Mouse (Mus musculus) embryonic facial prominence, embryonic 11.5 days (tissue): Measurements from ENCODE around the gene Adgrg1. TPM values are rescaled to one million over a fixed set of nuclear protein-coding genes. Genes with fewer than 3 reads are reported as not detected.
"Not testable (repeated sequence)": the region's sequence is repeated elsewhere in the genome, so short reads cannot be mapped to it uniquely, and the experiment has no call there.

Experiments used
- ATAC-seq: fragments of 200-750 bp; cut with Nextera tagmentation; replicated peaks from 2 replicates; pipeline ENCODE4 v1.8.0; 2017; ENCODE audit warnings: low read depth; ENCODE audit not compliant: insufficient number of reproducible peaks, low FRiP score, low TSS enrichment
- DNase-seq: peaks from one replicate; pipeline ENCODE4 v3.0.0-alpha.2; 2015; ENCODE audit warnings: low spot score
- H3K27ac ChIP-seq: fragments of 300-500 bp; sonication (generic); replicated peaks from 2 replicates; pipeline ENCODE4 v1.5.1; 2014; ENCODE audit warnings: mild to moderate bottlenecking, low read depth, low read length, control low read depth
- H3K27me3 ChIP-seq: fragments of 300-500 bp; sonication (generic); 2 replicates; pipeline ENCODE4 v1.6.1; 2014; ENCODE audit warnings: mild to moderate bottlenecking, low read length, moderate library complexity, mixed read lengths; ENCODE audit not compliant: control insufficient read depth, insufficient read depth
- H3K36me3 ChIP-seq: fragments of 300-500 bp; sonication (generic); replicated peaks from 2 replicates; pipeline ENCODE4 v1.6.1; 2014; ENCODE audit warnings: low read depth, mild to moderate bottlenecking, low read length, moderate library complexity, mixed read lengths; ENCODE audit not compliant: control insufficient read depth, insufficient read depth
- H3K4me1 ChIP-seq: fragments of 300-500 bp; sonication (generic); 2 replicates; pipeline ENCODE4 v1.6.1; 2014; ENCODE audit warnings: low read length, mixed read lengths; ENCODE audit not compliant: control insufficient read depth, insufficient read depth
- H3K4me2 ChIP-seq: fragments of 300-500 bp; sonication (generic); 2 replicates; pipeline ENCODE4 v1.6.1; 2014; ENCODE audit warnings: low read depth, mild to moderate bottlenecking, control low read depth, low read length, moderate library complexity
- H3K4me3 ChIP-seq: fragments of 300-500 bp; sonication (generic); 2 replicates; pipeline ENCODE4 v1.5.1; 2014; ENCODE audit warnings: low read depth, low read length, control low read depth
- H3K9ac ChIP-seq: fragments of 300-500 bp; sonication (generic); replicated peaks from 2 replicates; pipeline ENCODE4 v1.6.1; 2014; ENCODE audit warnings: mild to moderate bottlenecking, control low read depth, low read length
- H3K9me3 ChIP-seq: fragments of 300-500 bp; sonication (generic); replicated peaks from 2 replicates; pipeline ENCODE4 v1.6.1; 2016; ENCODE audit warnings: mild to moderate bottlenecking, low read length, inconsistent platforms, mixed read lengths; ENCODE audit not compliant: control insufficient read depth
- WGBS: fragments of 180-500 bp; shearing (Covaris S2); extraction: QIAGEN DNeasy Blood & Tissue Kit; methylation state at CpG from one replicate; pipeline ENCODE4 v1.1.7; 2014; 5-methylcytosine and 5-hydroxymethylcytosine counted together
- polyA plus RNA-seq: library from polyadenylated mRNA; unstranded; fragments of >200 nt; fragmentation: Nextera tagmentation; extraction: Ambion mirVana; gene quantifications from 2 replicates; pipeline ENCODE4 v1.2.1, GENCODE M21; 2014

The Adgrg1 gene
- polyA plus RNA-seq, 1 experiment from 2014 or later, result 31.4 TPM

GRCm38 (mm10) chr8:95025421-95025820, 50.9 kb downstream of the Adgrg1 start:
- H3K4me2 ChIP-seq, result no peak overlapping the region

GRCm38 (mm10) chr8:95028391-95028790, 53.8 kb downstream of the Adgrg1 start:
- not testable (repeated sequence) for H3K27ac ChIP-seq, H3K4me2 ChIP-seq, H3K9ac ChIP-seq, H3K36me3 ChIP-seq, H3K27me3 ChIP-seq, H3K4me1 ChIP-seq, H3K4me3 ChIP-seq, ATAC-seq, H3K9me3 ChIP-seq
- DNase-seq, result peak; percentile 79
- WGBS, result 62% methylated on average over 7 of the region's 7 CpGs

More at GRCm38 (mm10) chr8:95025421-95025820, 50.9 kb downstream of the Adgrg1 start:
- no peak overlapping the region for H3K9ac ChIP-seq
- H3K9me3 ChIP-seq, result no peaks in the 10 kb centered on the region
- H3K4me1 ChIP-seq, result no peaks in the 10 kb centered on the region
- 73% methylated on average over 2 of the region's 2 CpGs for WGBS
- no peak overlapping the region for H3K4me3 ChIP-seq
- no peaks in the 10 kb centered on the region for H3K36me3 ChIP-seq
- ATAC-seq, result no peak
- no peaks in the 10 kb centered on the region for H3K27me3 ChIP-seq
- DNase-seq, result peak; percentile 11
- no peak overlapping the region for H3K27ac ChIP-seq

- DNase-seq (peak; percentile 20), ATAC-seq (0 out of 2 replicates have a peak, but pooled peaks have one; percentile 68)
These were observed 62.8 kb downstream of the Adgrg1 start for GRCm38 (mm10) chr8:95037106-95037925.

GRCm38 (mm10) chr8:95041883-95042784, 67.6 kb downstream of the Adgrg1 start:
- WGBS, result 67% methylated on average over 6 of the region's 6 CpGs
- no peaks in the 10 kb centered on the region for H3K36me3 ChIP-seq
- no peak overlapping the region for H3K4me3 ChIP-seq
- no peak overlapping the region for H3K4me2 ChIP-seq
- no peak overlapping the region for H3K9ac ChIP-seq
- H3K4me1 ChIP-seq, result no peaks in the 10 kb centered on the region
- no peaks in the 10 kb centered on the region for H3K27me3 ChIP-seq
- no peak for ATAC-seq
- DNase-seq, result no peak
- no peaks in the 10 kb centered on the region for H3K9me3 ChIP-seq
- H3K27ac ChIP-seq, result no peak overlapping the region

More at GRCm38 (mm10) chr8:95037106-95037925, 62.8 kb downstream of the Adgrg1 start:
- no peaks in the 10 kb centered on the region for H3K9me3 ChIP-seq
- H3K27me3 ChIP-seq, result no peaks in the 10 kb centered on the region
- H3K4me1 ChIP-seq, result no peaks in the 10 kb centered on the region
- WGBS, result 66% methylated on average over 7 of the region's 7 CpGs
- H3K4me2 ChIP-seq, result no peak overlapping the region
- no peaks in the 10 kb centered on the region for H3K36me3 ChIP-seq
- H3K27ac ChIP-seq, result no peak overlapping the region
- no peak overlapping the region for H3K9ac ChIP-seq
- no peak overlapping the region for H3K4me3 ChIP-seq

- Histone ChIP-seq H3K4me1 (no peaks in the 10 kb centered on the region; the same call in 1 of the 2 replicates), H3K9me3 (no peaks in the 10 kb centered on the region), H3K27me3 (no peaks in the 10 kb centered on the region), H3K4me2 (no peak overlapping the region), H3K36me3 (no peaks in the 10 kb centered on the region), H3K9ac (no peak overlapping the region), H3K4me3 (no peak overlapping the region), H3K27ac (no peak overlapping the region)
- DNase-seq (no peak), ATAC-seq (no peak)
- WGBS, result 71% methylated on average over 4 of the region's 4 CpGs
These were observed 70.3 kb downstream of the Adgrg1 start for GRCm38 (mm10) chr8:95044811-95045210.

GRCm38 (mm10) chr8:95046982-95047381, 72.4 kb downstream of the Adgrg1 start:
- Histone ChIP-seq H3K27ac (no peak overlapping the region), H3K27me3 (no peaks in the 10 kb centered on the region), H3K9ac (no peak overlapping the region), H3K4me1 (no peaks in the 10 kb centered on the region; the same call in 1 of the 2 replicates), H3K4me2 (no peak overlapping the region), H3K4me3 (no peak overlapping the region), H3K9me3 (no peaks in the 10 kb centered on the region), H3K36me3 (no peaks in the 10 kb centered on the region)
- WGBS, result 72% methylated on average over 3 of the region's 3 CpGs
- no peak for DNase-seq
- no peak for ATAC-seq

- Histone ChIP-seq H3K9ac (no peak overlapping the region), H3K27ac (no peak overlapping the region), H3K4me2 (no peak overlapping the region), H3K36me3 (no peaks in the 10 kb centered on the region), H3K4me1 (no peaks in the 10 kb centered on the region; the same call in 1 of the 2 replicates), H3K4me3 (no peak overlapping the region), H3K27me3 (no peaks in the 10 kb centered on the region), H3K9me3 (no peaks in the 10 kb centered on the region)
- no peak for ATAC-seq
- 68% methylated on average over 6 of the region's 6 CpGs for WGBS
- DNase-seq, result peak; percentile 2
These were observed 73.5 kb downstream of the Adgrg1 start for GRCm38 (mm10) chr8:95047884-95048680.
